Mouse (Mus musculus): ENCODE data around the gene Trip6. TPM values are rescaled to one million over a fixed set of nuclear protein-coding genes. Genes with fewer than 3 reads are reported as not detected.
A peak's percentile ranks its signal among the peaks of the same experiment; 100 is the strongest.
"Not testable (repeated sequence)": the region's sequence is repeated elsewhere in the genome, so short reads cannot be mapped to it uniquely, and the experiment has no call there.

The Trip6 gene
- polyA plus RNA-seq, 1 experiment from 2014 or later = 93.4 TPM

- no peaks in the 10 kb centered on the region for H3K9me3 ChIP-seq
- 62% methylated on average over 5 of the region's 5 CpGs for WGBS
- peaks cover 25% of the 10 kb centered on the region for H3K4me1 ChIP-seq
- H3K4me3 ChIP-seq = no peak overlapping the region
- H3K36me3 ChIP-seq = no peaks in the 10 kb centered on the region
- H3K27ac ChIP-seq = no peak overlapping the region
- no peak for ATAC-seq (ENCODE audit: insufficient number of reproducible peaks, insufficient read depth, low FRiP score, low TSS enrichment)
- no peak overlapping the region for H3K9ac ChIP-seq
- H3K27me3 ChIP-seq = peaks cover 33% of the 10 kb centered on the region
- H3K4me2 ChIP-seq (replicated peaks) = no peak overlapping the region
These were observed 29.2 kb downstream of the Trip6 start for GRCm38 (mm10) chr5:137285045-137285444.

DNA sequence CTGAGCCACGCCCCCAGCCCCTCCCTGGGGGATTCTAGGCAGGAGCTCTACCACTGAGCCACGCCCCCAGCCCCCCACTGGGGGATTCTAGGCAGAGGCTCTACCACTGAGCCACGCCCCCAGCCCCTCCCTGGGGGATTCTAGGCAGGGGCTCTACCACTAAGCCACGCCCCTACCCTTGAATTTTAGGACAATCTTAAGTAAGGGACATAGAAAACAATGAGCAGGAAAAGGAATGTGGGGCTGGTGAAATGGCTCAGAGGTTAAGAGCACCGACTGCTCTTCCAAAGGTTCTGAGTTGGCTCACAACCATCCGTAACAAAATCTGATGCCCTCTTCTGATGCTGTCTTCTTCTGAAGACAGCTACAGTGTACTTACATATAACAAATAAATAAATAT is 29.8 kb downstream of the Trip6 start:
- ATAC-seq (ENCODE audit: insufficient number of reproducible peaks, insufficient read depth, low FRiP score, low TSS enrichment); H3K36me3 ChIP-seq; H3K4me2 ChIP-seq (replicated peaks); H3K4me3 ChIP-seq; H3K9ac ChIP-seq; H3K9me3 ChIP-seq; H3K27ac ChIP-seq: not testable (repeated sequence)
- WGBS = 80% methylated on average over 6 of the region's 6 CpGs
- Histone ChIP-seq H3K4me1 (peaks cover 25% of the 10 kb centered on the region), H3K27me3 (peaks cover 26% of the 10 kb centered on the region)

DNA sequence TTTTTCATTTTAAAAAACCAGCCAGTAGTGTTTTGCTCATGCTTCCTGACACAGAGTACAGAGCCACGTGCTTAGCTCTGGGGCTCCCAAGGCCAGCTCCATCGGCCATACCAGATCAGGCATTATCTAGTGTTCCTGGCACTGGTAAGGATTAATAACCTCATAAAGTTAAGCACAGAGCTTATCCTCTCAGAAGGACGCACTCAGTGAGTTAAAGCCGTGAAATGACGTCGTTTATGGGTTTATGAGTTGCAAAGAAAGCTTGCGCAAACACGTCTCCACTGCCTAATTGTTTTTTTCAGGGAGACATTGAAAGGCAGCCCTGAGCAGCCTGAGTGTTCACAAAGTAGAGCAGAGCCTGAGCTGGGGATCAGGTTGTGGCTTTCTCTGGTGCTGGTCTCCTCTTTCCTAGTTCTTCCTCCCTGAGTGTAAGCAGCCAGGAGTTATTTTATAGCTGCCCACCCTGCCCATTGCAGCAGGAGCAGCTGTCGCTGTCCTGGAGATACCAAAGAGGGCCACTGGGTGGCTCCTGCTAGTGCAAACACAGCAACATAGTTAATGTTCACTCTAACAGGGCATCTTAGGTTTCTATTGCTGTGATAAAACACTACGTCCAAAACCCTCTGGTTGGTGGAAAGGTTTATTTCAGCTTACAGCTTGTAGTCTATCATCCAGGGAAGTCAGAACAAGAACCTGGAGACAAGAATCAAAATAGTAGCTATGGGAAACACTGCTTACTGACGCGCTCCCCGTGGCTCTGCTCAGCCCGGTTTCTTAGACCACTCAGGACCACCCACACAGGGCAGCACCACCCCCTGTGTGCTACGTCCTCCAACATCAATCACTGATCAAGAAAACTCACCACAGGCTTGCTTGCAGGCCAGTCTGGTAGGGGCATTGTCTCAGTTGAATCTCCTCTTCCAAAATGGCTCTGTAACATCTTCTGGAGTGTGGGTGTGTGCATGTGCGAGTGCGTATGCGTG is 36.6 kb downstream of the Trip6 start:
- H3K4me3 ChIP-seq = no peak overlapping the region
- no peak overlapping the region for H3K27ac ChIP-seq
- ATAC-seq (ENCODE audit: insufficient number of reproducible peaks, insufficient read depth, low FRiP score, low TSS enrichment) = no peak
- H3K9me3 ChIP-seq = no peaks in the 10 kb centered on the region
- H3K4me2 ChIP-seq (replicated peaks) = no peak overlapping the region
- no peaks in the 10 kb centered on the region for H3K36me3 ChIP-seq
- WGBS = 61% methylated on average over 18 of the region's 18 CpGs
- no peaks in the 10 kb centered on the region for H3K4me1 ChIP-seq
- H3K27me3 ChIP-seq = no peaks in the 10 kb centered on the region
- no peak overlapping the region for H3K9ac ChIP-seq

DNA sequence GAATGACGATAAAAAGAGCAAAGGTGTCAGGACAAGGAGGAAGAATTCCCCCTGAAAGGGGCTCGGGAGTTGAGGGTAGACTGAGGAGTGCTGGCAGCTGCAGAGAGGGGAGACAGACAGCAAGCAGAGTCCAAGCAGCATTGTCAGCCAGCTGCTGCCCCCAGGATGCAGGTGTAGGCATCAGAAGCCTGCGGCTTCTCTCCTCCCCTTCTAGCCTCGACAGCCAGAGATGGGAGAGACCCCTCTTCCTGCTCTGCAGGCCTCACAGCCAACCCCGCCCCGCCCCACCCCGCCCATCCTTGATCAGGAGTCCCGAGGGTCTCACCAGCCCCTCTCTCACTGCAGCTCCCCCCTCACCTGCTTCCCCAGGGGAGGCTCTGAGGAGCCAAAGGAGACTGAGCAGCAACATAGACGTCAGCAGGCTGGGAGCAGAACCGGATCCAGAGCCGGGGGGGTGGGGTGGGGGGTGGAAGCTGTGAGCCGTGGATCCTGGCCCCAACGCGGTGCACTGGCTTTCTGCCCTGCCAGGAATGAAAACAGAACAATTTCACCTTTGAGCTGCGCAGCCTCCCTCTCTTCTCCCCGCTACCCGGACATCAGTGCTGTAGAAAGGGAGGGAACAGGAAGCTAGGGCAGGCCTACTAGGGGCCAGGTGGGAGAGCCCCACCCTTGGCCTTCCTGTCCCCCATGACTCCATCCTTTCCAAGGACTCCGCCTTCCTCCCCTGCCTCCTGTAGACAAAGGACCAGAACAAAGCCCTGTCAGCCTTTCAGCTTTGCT is 45.9 kb downstream of the Trip6 start:
- 23% methylated on average over 14 of the region's 18 CpGs for WGBS
- peaks cover 7% of the 10 kb centered on the region; the same call in 1 of the 2 replicates for H3K4me1 ChIP-seq
- H3K9ac ChIP-seq = no peak overlapping the region; the same call in 1 of the 2 replicates
- H3K4me2 ChIP-seq (replicated peaks) = peak overlapping the region; percentile 21; the same call in 1 of the 2 replicates
- no peaks in the 10 kb centered on the region for H3K9me3 ChIP-seq
- no peak overlapping the region for H3K4me3 ChIP-seq
- no peak overlapping the region for H3K27ac ChIP-seq
- no peaks in the 10 kb centered on the region for H3K27me3 ChIP-seq
- no peaks in the 10 kb centered on the region for H3K36me3 ChIP-seq
- ATAC-seq (ENCODE audit: insufficient number of reproducible peaks, insufficient read depth, low FRiP score, low TSS enrichment) = 0 out of 2 replicates have a peak, but pooled peaks have one; percentile 10

GRCm38 (mm10) chr5:137264787-137265186 is 49.4 kb downstream of the Trip6 start:
- Histone ChIP-seq H3K9me3 (no peaks in the 10 kb centered on the region), H3K27me3 (no peaks in the 10 kb centered on the region), H3K4me2 (replicated peaks) (no peak overlapping the region), H3K27ac (no peak overlapping the region), H3K4me1 (peaks cover 7% of the 10 kb centered on the region; the same call in 1 of the 2 replicates), H3K9ac (no peak overlapping the region), H3K4me3 (no peak overlapping the region), H3K36me3 (no peaks in the 10 kb centered on the region)
- 88% methylated on average over 11 of the region's 11 CpGs for WGBS
- no peak for ATAC-seq (ENCODE audit: insufficient number of reproducible peaks, insufficient read depth, low FRiP score, low TSS enrichment)

GRCm38 (mm10) chr5:137263897-137264720 is 50.1 kb downstream of the Trip6 start:
- Histone ChIP-seq H3K4me1 (peaks cover 7% of the 10 kb centered on the region; the same call in 1 of the 2 replicates), H3K4me2 (replicated peaks) (no peak overlapping the region), H3K27ac (no peak overlapping the region), H3K27me3 (no peaks in the 10 kb centered on the region), H3K9ac (no peak overlapping the region), H3K9me3 (no peaks in the 10 kb centered on the region), H3K4me3 (no peak overlapping the region), H3K36me3 (no peaks in the 10 kb centered on the region)
- no peak for ATAC-seq (ENCODE audit: insufficient number of reproducible peaks, insufficient read depth, low FRiP score, low TSS enrichment)
- 87% methylated on average over 14 of the region's 14 CpGs for WGBS

Small RNA genes within 50 kb of the gene (microRNA-seq; reads per million reads assigned to microRNA genes)
- 1.1 reads per million for gene Mir7036
- not detected for gene Mir8116

Other genes with a start within 250 kb of the Trip6 start
- gene Serpine1, start 242.1 kb downstream of the Trip6 start, polyA plus RNA-seq (2016; fragmentation: Nextera tagmentation; extraction: Ambion mirVana) = 0.25 and 0.36 TPM in 2 replicates
- 6.6 and 6.8 TPM in 2 replicates for gene Trim56, start 198.2 kb downstream of the Trip6 start, polyA plus RNA-seq (2016; fragmentation: Nextera tagmentation; extraction: Ambion mirVana)
- gene Muc3, start 165.1 kb downstream of the Trip6 start, polyA plus RNA-seq (2016; fragmentation: Nextera tagmentation; extraction: Ambion mirVana) = not detected in 2 replicates
- 0.08 TPM in 1 of 2 replicates, not detected in the other for gene Muc3a, start 102.0 kb downstream of the Trip6 start, polyA plus RNA-seq (2016; fragmentation: Nextera tagmentation; extraction: Ambion mirVana)
- 7.1 and 8.2 TPM in 2 replicates for gene Ache, start 26.9 kb downstream of the Trip6 start, polyA plus RNA-seq (2016; fragmentation: Nextera tagmentation; extraction: Ambion mirVana)
- gene Ufsp1, start 19.8 kb downstream of the Trip6 start, polyA plus RNA-seq (2016; fragmentation: Nextera tagmentation; extraction: Ambion mirVana) = 6.7 and 8.2 TPM in 2 replicates
- 171 and 177 TPM in 2 replicates for gene Srrt, start 6.7 kb downstream of the Trip6 start, polyA plus RNA-seq (2016; fragmentation: Nextera tagmentation; extraction: Ambion mirVana)
- 16.0 and 18.8 TPM in 2 replicates for gene Slc12a9, start 19.2 kb upstream of the Trip6 start, polyA plus RNA-seq (2016; fragmentation: Nextera tagmentation; extraction: Ambion mirVana)
- 87.3 and 91.6 TPM in 2 replicates for gene Ephb4, start 35.7 kb upstream of the Trip6 start, polyA plus RNA-seq (2016; fragmentation: Nextera tagmentation; extraction: Ambion mirVana)
- 0.17 and 0.28 TPM in 2 replicates for gene Zan, start 162.7 kb upstream of the Trip6 start, polyA plus RNA-seq (2016; fragmentation: Nextera tagmentation; extraction: Ambion mirVana)
- 54.0 and 56.4 TPM in 2 replicates for gene Pop7, start 188.1 kb upstream of the Trip6 start, polyA plus RNA-seq (2016; fragmentation: Nextera tagmentation; extraction: Ambion mirVana)
- 17.4 and 18.1 TPM in 2 replicates for gene Gigyf1, start 204.1 kb upstream of the Trip6 start, polyA plus RNA-seq (2016; fragmentation: Nextera tagmentation; extraction: Ambion mirVana)
- gene Epo, start 218.8 kb upstream of the Trip6 start, polyA plus RNA-seq (2016; fragmentation: Nextera tagmentation; extraction: Ambion mirVana) = 0.34 and 0.47 TPM in 2 replicates
- gene Gnb2, start 219.1 kb upstream of the Trip6 start, polyA plus RNA-seq (2016; fragmentation: Nextera tagmentation; extraction: Ambion mirVana) = 382 and 409 TPM in 2 replicates
- gene Actl6b, start 239.1 kb upstream of the Trip6 start, polyA plus RNA-seq (2016; fragmentation: Nextera tagmentation; extraction: Ambion mirVana) = 6.1 and 9.3 TPM in 2 replicates

All from embryonic facial prominence, embryonic 12.5 days (tissue).